21 mouse cellular contexts compared by ENCODE assay signal in genomic region chr16:17252841-17253240, GRCm38 (mm10). TPM values are rescaled to one million over a fixed set of nuclear protein-coding genes. Genes with fewer than 3 reads are reported as not detected.
DNase-seq lines count a peak whose midpoint lies in the region; ATAC-seq lines count a peak whose summit lies in the region.
"Had no signal": no experiment of that assay in that cellular context is flagged by ENCODE, and none has a peak within 500 bp of the region (broad histone marks: within the 10 kb centered on the region; RNA-seq: fewer than 3 reads in every experiment).

No protein-coding gene starts in this region.

- WGBS in forebrain, embryonic 12.5 days, result 76% methylated on average over 7 of the region's 7 CpGs
- WGBS in forebrain, embryonic 13.5 days, result 69% methylated on average over 7 of the region's 7 CpGs
- WGBS in limb, embryonic 13.5 days, result 55% methylated on average over 7 of the region's 7 CpGs
- WGBS in limb, embryonic 10.5 days, result 58% methylated on average over 7 of the region's 7 CpGs
- WGBS in liver, embryonic 15.5 days (ENCODE audit: insufficient replicate concordance), result 27% methylated on average over 7 of the region's 7 CpGs

- H3K9me3 ChIP-seq in forebrain, embryonic 12.5 days, result no peaks in the 10 kb centered on the region
- H3K9me3 ChIP-seq in forebrain, embryonic 13.5 days (replicated peaks), result no peaks in the 10 kb centered on the region
- no peaks in the 10 kb centered on the region for H3K9me3 ChIP-seq in limb, embryonic 13.5 days
- H3K9me3 ChIP-seq in limb, embryonic 10.5 days (replicated peaks), result no peaks in the 10 kb centered on the region
- no peaks in the 10 kb centered on the region for H3K9me3 ChIP-seq in liver, embryonic 15.5 days (replicated peaks)
- H3K9me3 ChIP-seq: embryonic facial prominence, embryonic 15.5 days; neural tube, embryonic 15.5 days had no signal

- H3K4me3 ChIP-seq in forebrain, embryonic 12.5 days (replicated peaks), result no peak overlapping the region
- no peak overlapping the region for H3K4me3 ChIP-seq in forebrain, embryonic 13.5 days
- no peak overlapping the region for H3K4me3 ChIP-seq in limb, embryonic 13.5 days
- H3K4me3 ChIP-seq in limb, embryonic 10.5 days, result no peak overlapping the region
- no peak overlapping the region for H3K4me3 ChIP-seq in liver, embryonic 15.5 days (replicated peaks)
- H3K4me3 ChIP-seq: embryonic facial prominence, embryonic 15.5 days; neural tube, embryonic 15.5 days had no signal

- H3K4me2 ChIP-seq in forebrain, embryonic 12.5 days, result no peak overlapping the region
- H3K4me2 ChIP-seq in forebrain, embryonic 13.5 days, result no peak overlapping the region
- H3K4me2 ChIP-seq in limb, embryonic 13.5 days (replicated peaks), result no peak overlapping the region
- peak overlapping the region; percentile 46 for H3K4me2 ChIP-seq in liver, embryonic 15.5 days
- H3K4me2 ChIP-seq: embryonic facial prominence, embryonic 15.5 days; neural tube, embryonic 15.5 days had no signal

- no peak overlapping the region for H3K9ac ChIP-seq in forebrain, embryonic 12.5 days
- H3K9ac ChIP-seq in forebrain, embryonic 13.5 days, result no peak overlapping the region
- H3K9ac ChIP-seq in limb, embryonic 13.5 days, result peak overlapping the region; percentile 39; the same call in 1 of the 2 replicates
- peak overlapping the region; percentile 35; the same call in 1 of the 2 replicates for H3K9ac ChIP-seq in liver, embryonic 15.5 days
- H3K9ac ChIP-seq: embryonic facial prominence, embryonic 15.5 days; neural tube, embryonic 15.5 days had no signal

- peaks cover 40% of the 10 kb centered on the region for H3K4me1 ChIP-seq in forebrain, embryonic 12.5 days
- peaks cover 44% of the 10 kb centered on the region for H3K4me1 ChIP-seq in forebrain, embryonic 13.5 days
- peaks cover 56% of the 10 kb centered on the region for H3K4me1 ChIP-seq in limb, embryonic 13.5 days
- H3K4me1 ChIP-seq in limb, embryonic 10.5 days, result peaks cover 35% of the 10 kb centered on the region
- peaks cover 87% of the 10 kb centered on the region for H3K4me1 ChIP-seq in liver, embryonic 15.5 days (replicated peaks)

- no peak for ATAC-seq in forebrain, embryonic 12.5 days (ENCODE audit: low FRiP score)
- ATAC-seq in forebrain, embryonic 13.5 days, result no peak
- no peak for ATAC-seq in limb, embryonic 13.5 days (ENCODE audit: low FRiP score, low read depth)
- ATAC-seq in liver, embryonic 15.5 days (ENCODE audit: insufficient read depth), result peak; percentile 27; the same call in 1 of the 2 replicates
- ATAC-seq: hindbrain, embryonic 16.5 days had no signal

- no peak for DNase-seq in limb, embryonic 10.5 days (ENCODE audit: low spot score)
- DNase-seq in R1 (ENCODE audit: low read depth, low spot score), result peak; percentile 73
- no peak for DNase-seq in urinary bladder, postnatal 4 days (ENCODE audit: low spot score in 2 of 2)
- DNase-seq in left cerebral cortex, adult 11 months (ENCODE audit: low spot score), result no peak
- DNase-seq: adrenal gland, postnatal 10 days; cerebellum, adult 2 months; gastrocnemius, postnatal 36 days; kidney, adult 18-20 months; kidney, postnatal 25 days; left cerebral cortex, postnatal 4 days; lung, postnatal 10 days; right cerebral cortex, adult 18-20 months; spleen, adult 18-20 months; thymus, postnatal 36 days had no signal

- no peaks in the 10 kb centered on the region for H3K27me3 ChIP-seq in forebrain, embryonic 12.5 days
- H3K27me3 ChIP-seq in forebrain, embryonic 13.5 days, result no peaks in the 10 kb centered on the region
- H3K27me3 ChIP-seq in limb, embryonic 13.5 days, result no peaks in the 10 kb centered on the region
- no peaks in the 10 kb centered on the region for H3K27me3 ChIP-seq in limb, embryonic 10.5 days (ENCODE audit: low read depth, poor library complexity, severe bottlenecking)
- no peaks in the 10 kb centered on the region for H3K27me3 ChIP-seq in liver, embryonic 15.5 days
- H3K27me3 ChIP-seq: embryonic facial prominence, embryonic 15.5 days; neural tube, embryonic 15.5 days had no signal

- H3K27ac ChIP-seq in forebrain, embryonic 12.5 days, result 0 out of 2 replicates have a peak overlapping the region, but pooled peaks have one; percentile 50
- H3K27ac ChIP-seq in forebrain, embryonic 13.5 days, result no peak overlapping the region
- peak overlapping the region; percentile 22; the same call in 1 of the 2 replicates for H3K27ac ChIP-seq in limb, embryonic 13.5 days
- H3K27ac ChIP-seq in limb, embryonic 10.5 days, result no peak overlapping the region
- peak overlapping the region; percentile 71 for H3K27ac ChIP-seq in liver, embryonic 15.5 days (replicated peaks)
- H3K27ac ChIP-seq: embryonic facial prominence, embryonic 15.5 days; neural tube, embryonic 15.5 days had no signal

- H3K36me3 ChIP-seq in forebrain, embryonic 12.5 days (replicated peaks), result peaks cover 27% of the 10 kb centered on the region
- peaks cover 27% of the 10 kb centered on the region for H3K36me3 ChIP-seq in forebrain, embryonic 13.5 days (ENCODE audit: poor library complexity, severe bottlenecking)
- H3K36me3 ChIP-seq in limb, embryonic 13.5 days, result peaks cover 25% of the 10 kb centered on the region
- peaks cover 30% of the 10 kb centered on the region for H3K36me3 ChIP-seq in limb, embryonic 10.5 days
- peaks cover 11% of the 10 kb centered on the region for H3K36me3 ChIP-seq in liver, embryonic 15.5 days (replicated peaks)

RNA-seq across cellular contexts. Expression of gene Hic2, which starts 19.5 kb away (rescaled TPM):
- polyA plus RNA-seq in forebrain, embryonic 12.5 days (2016; fragmentation: Nextera tagmentation; extraction: Ambion mirVana), result 12.7 and 13.4 TPM in 2 replicates
- 7.2 and 9.0 TPM in 2 replicates for polyA plus RNA-seq in forebrain, embryonic 13.5 days (2015; fragmentation: Nextera tagmentation; extraction: Ambion mirVana)
- 9.1 and 9.3 TPM in 2 replicates for polyA plus RNA-seq in limb, embryonic 13.5 days (2015; fragmentation: Nextera tagmentation; extraction: Ambion mirVana)
- polyA plus RNA-seq in limb, embryonic 10.5 days (2016; fragmentation: Nextera tagmentation; extraction: Ambion mirVana), result 16.8 and 19.3 TPM in 2 replicates
- 2.6 and 3.6 TPM in 2 replicates for polyA plus RNA-seq in liver, embryonic 15.5 days (2015; fragmentation: Nextera tagmentation; extraction: Ambion mirVana)

RNA-seq across cellular contexts. Expression of gene Tmem191c, which starts 23.0 kb away (rescaled TPM):
- 13.9 and 14.3 TPM in 2 replicates for polyA plus RNA-seq in forebrain, embryonic 12.5 days (2016; fragmentation: Nextera tagmentation; extraction: Ambion mirVana)
- 14.2 and 15.4 TPM in 2 replicates for polyA plus RNA-seq in forebrain, embryonic 13.5 days (2015; fragmentation: Nextera tagmentation; extraction: Ambion mirVana)
- 12.6 and 14.3 TPM in 2 replicates for polyA plus RNA-seq in limb, embryonic 13.5 days (2015; fragmentation: Nextera tagmentation; extraction: Ambion mirVana)
- polyA plus RNA-seq in limb, embryonic 10.5 days (2016; fragmentation: Nextera tagmentation; extraction: Ambion mirVana), result 4.7 and 9.1 TPM in 2 replicates
- polyA plus RNA-seq in liver, embryonic 15.5 days (2015; fragmentation: Nextera tagmentation; extraction: Ambion mirVana), result 3.9 and 4.4 TPM in 2 replicates

RNA-seq across cellular contexts. Expression of gene Rimbp3, which starts 44.4 kb away (rescaled TPM):
- 1.9 and 2.1 TPM in 2 replicates for polyA plus RNA-seq in forebrain, embryonic 12.5 days (2016; fragmentation: Nextera tagmentation; extraction: Ambion mirVana)
- 1.4 and 1.9 TPM in 2 replicates for polyA plus RNA-seq in forebrain, embryonic 13.5 days (2015; fragmentation: Nextera tagmentation; extraction: Ambion mirVana)
- polyA plus RNA-seq in limb, embryonic 13.5 days (2015; fragmentation: Nextera tagmentation; extraction: Ambion mirVana), result 0.28 and 0.38 TPM in 2 replicates
- polyA plus RNA-seq in limb, embryonic 10.5 days (2016; fragmentation: Nextera tagmentation; extraction: Ambion mirVana), result 0.18 and 0.49 TPM in 2 replicates
- 0.06 and 0.09 TPM in 2 replicates for polyA plus RNA-seq in liver, embryonic 15.5 days (2015; fragmentation: Nextera tagmentation; extraction: Ambion mirVana)

RNA-seq across cellular contexts. Expression of gene Ube2l3, which starts 50.4 kb away (rescaled TPM):
- 388 and 407 TPM in 2 replicates for polyA plus RNA-seq in forebrain, embryonic 12.5 days (2016; fragmentation: Nextera tagmentation; extraction: Ambion mirVana)
- polyA plus RNA-seq in forebrain, embryonic 13.5 days (2015; fragmentation: Nextera tagmentation; extraction: Ambion mirVana), result 359 and 360 TPM in 2 replicates
- 356 and 360 TPM in 2 replicates for polyA plus RNA-seq in limb, embryonic 13.5 days (2015; fragmentation: Nextera tagmentation; extraction: Ambion mirVana)
- 432 and 433 TPM in 2 replicates for polyA plus RNA-seq in limb, embryonic 10.5 days (2016; fragmentation: Nextera tagmentation; extraction: Ambion mirVana)
- 169 and 186 TPM in 2 replicates for polyA plus RNA-seq in liver, embryonic 15.5 days (2015; fragmentation: Nextera tagmentation; extraction: Ambion mirVana)

Comparison
In these comparisons a context has a peak if more than half of its experiments do, and no peak if none do; other contexts are left out.
1. H3K27ac ChIP-seq: peak in forebrain, embryonic 12.5 days (single experiment), limb, embryonic 13.5 days (single experiment) and liver, embryonic 15.5 days (single experiment); none in forebrain, embryonic 13.5 days (single experiment) and limb, embryonic 10.5 days (single experiment).
2. H3K9ac ChIP-seq: peak in limb, embryonic 13.5 days (single experiment) and liver, embryonic 15.5 days (single experiment); none in forebrain, embryonic 12.5 days (single experiment) and forebrain, embryonic 13.5 days (single experiment).